31 mouse cellular contexts compared by ENCODE assay signal in the genomic region with DNA sequence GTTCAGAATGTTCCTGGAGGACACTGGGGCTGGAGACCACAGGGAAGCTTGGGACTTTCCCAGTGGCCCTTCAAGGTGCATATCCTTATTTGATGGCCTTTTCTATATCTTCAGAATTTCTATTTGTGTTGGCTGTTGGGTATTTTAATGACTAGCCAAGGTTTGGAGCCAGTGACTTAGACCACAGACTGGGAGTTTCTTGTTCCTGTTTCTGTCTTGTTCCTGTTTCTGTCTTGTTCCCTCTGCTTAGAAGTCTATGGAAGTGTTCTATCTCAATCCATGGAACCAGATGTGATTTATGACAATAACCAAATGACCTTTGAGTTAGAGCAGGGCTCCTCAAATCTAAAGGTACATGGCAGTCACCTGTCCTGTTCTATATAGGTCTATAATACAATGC.
"Had no signal": no experiment of that assay in that cellular context is flagged by ENCODE, and none has a peak within 500 bp of the region (broad histone marks: within the 10 kb centered on the region; RNA-seq: fewer than 3 reads in every experiment).

No protein-coding gene starts in this region.

- H3K4me2 ChIP-seq: limb, embryonic 12.5 days; limb, embryonic 13.5 days; limb, embryonic 15.5 days; liver, embryonic 11.5 days; liver, embryonic 12.5 days; liver, embryonic 13.5 days; liver, embryonic 15.5 days; lung, embryonic 14.5 days; lung, embryonic 15.5 days; midbrain, embryonic 11.5 days; midbrain, embryonic 12.5 days; midbrain, embryonic 15.5 days; neural tube, embryonic 12.5 days had no signal

- H3K4me1 ChIP-seq: liver, embryonic 12.5 days; liver, embryonic 13.5 days; liver, embryonic 15.5 days; lung, embryonic 15.5 days; megakaryocyte, embryonic 14.5 days; neural tube, embryonic 12.5 days had no signal

- H3K36me3 ChIP-seq: limb, embryonic 10.5 days; limb, embryonic 12.5 days; limb, embryonic 13.5 days; limb, embryonic 15.5 days; liver, embryonic 12.5 days; liver, embryonic 13.5 days; liver, embryonic 15.5 days; lung, embryonic 15.5 days; midbrain, embryonic 10.5 days; midbrain, embryonic 12.5 days; midbrain, embryonic 15.5 days; neural tube, embryonic 12.5 days had no signal

- DNase-seq: left cerebral cortex, postnatal 4 days; liver; liver, embryonic 13.5 days; liver, postnatal 0 days; lung, adult 18-20 months; lung, adult 2 months; lung, embryonic 14.5 days; lung, postnatal 10 days; lung, postnatal 14 days; lung, postnatal 36 days; lung, postnatal 4 days; midbrain, embryonic 14.5 days had no signal

- H3K27me3 ChIP-seq: limb, embryonic 12.5 days; limb, embryonic 13.5 days; limb, embryonic 15.5 days; liver, embryonic 12.5 days; liver, embryonic 13.5 days; liver, embryonic 15.5 days; lung, embryonic 15.5 days; megakaryocyte, embryonic 14.5 days; midbrain, embryonic 12.5 days; midbrain, embryonic 15.5 days; neural tube, embryonic 12.5 days had no signal

- H3K27ac ChIP-seq: left cerebral cortex, adult 2 months; limb, embryonic 10.5 days; limb, embryonic 12.5 days; limb, embryonic 13.5 days; limb, embryonic 15.5 days; liver, embryonic 12.5 days; liver, embryonic 13.5 days; liver, embryonic 14.5 days; liver, embryonic 15.5 days; lung, embryonic 15.5 days; macrophage; midbrain, embryonic 10.5 days; midbrain, embryonic 12.5 days; midbrain, embryonic 15.5 days; neural tube, embryonic 12.5 days had no signal

- H3K9ac ChIP-seq: limb, embryonic 12.5 days; limb, embryonic 13.5 days; limb, embryonic 15.5 days; liver, embryonic 12.5 days; liver, embryonic 13.5 days; liver, embryonic 14.5 days; liver, embryonic 15.5 days; liver, postnatal 0 days; lung, embryonic 14.5 days; lung, embryonic 15.5 days; midbrain, embryonic 12.5 days; midbrain, embryonic 15.5 days; neural tube, embryonic 12.5 days had no signal

- ATAC-seq: liver, embryonic 12.5 days; liver, postnatal 0 days; midbrain, embryonic 15.5 days; midbrain, embryonic 16.5 days had no signal

- H3K4me3 ChIP-seq: left cerebral cortex, adult 2 months; limb, embryonic 10.5 days; limb, embryonic 12.5 days; limb, embryonic 13.5 days; limb, embryonic 15.5 days; liver, embryonic 12.5 days; liver, embryonic 13.5 days; liver, embryonic 15.5 days; lung, embryonic 15.5 days; megakaryocyte, embryonic 14.5 days; midbrain, embryonic 10.5 days; midbrain, embryonic 12.5 days; midbrain, embryonic 15.5 days; myocyte; neural tube, embryonic 12.5 days had no signal

- H3K9me3 ChIP-seq: limb, embryonic 10.5 days; limb, embryonic 13.5 days; limb, embryonic 15.5 days; liver, embryonic 12.5 days; liver, embryonic 13.5 days; liver, embryonic 15.5 days; lung, embryonic 15.5 days; megakaryocyte, embryonic 14.5 days; midbrain, embryonic 10.5 days; midbrain, embryonic 12.5 days; midbrain, embryonic 15.5 days had no signal
